Mouse (Mus musculus): ENCODE results near the gene Gpr160. TPM values are rescaled to one million over a fixed set of nuclear protein-coding genes. Genes with fewer than 3 reads are reported as not detected.

Gene Gpr160
- polyA plus RNA-seq, 1 experiment from 2014 or later = 21.5 TPM

GRCm38 (mm10) chr3:30860705-30861104 is 5.0 kb downstream of the Gpr160 start:
- Histone ChIP-seq H3K4me1 (replicated peaks; ENCODE audit: control insufficient read depth, insufficient read depth) (no peaks in the 10 kb centered on the region), H3K27ac (replicated peaks) (no peak overlapping the region), H3K9me3 (ENCODE audit: control insufficient read depth, low read length) (no peaks in the 10 kb centered on the region), H3K4me3 (ENCODE audit: low read depth, low read length) (no peak overlapping the region), H3K36me3 (ENCODE audit: control insufficient read depth, insufficient read depth, low read length) (no peaks in the 10 kb centered on the region), H3K4me2 (replicated peaks; ENCODE audit: low read depth) (no peak overlapping the region), H3K27me3 (ENCODE audit: control insufficient read depth, insufficient read depth, low read length) (no peaks in the 10 kb centered on the region), H3K9ac (ENCODE audit: low read length) (no peak overlapping the region)
- 58% methylated on average over 4 of the region's 4 CpGs for WGBS
- TF ChIP-seq CTCF (IDR thresholded peaks at IDR 0.05; ENCODE audit: low read depth) (no peak), EP300 (optimal IDR thresholded peaks at IDR 0.05) (no peak)
- DNase-seq (ENCODE audit: low spot score) (no peak), ATAC-seq (ENCODE audit: low FRiP score, low TSS enrichment) (no peak)

GRCm38 (mm10) chr3:30863712-30864435 is 8.1 kb downstream of the Gpr160 start:
- Histone ChIP-seq H3K9ac (ENCODE audit: low read length) (no peak overlapping the region), H3K9me3 (ENCODE audit: control insufficient read depth, low read length) (no peaks in the 10 kb centered on the region), H3K36me3 (ENCODE audit: control insufficient read depth, insufficient read depth, low read length) (no peaks in the 10 kb centered on the region), H3K27me3 (ENCODE audit: control insufficient read depth, insufficient read depth, low read length) (no peaks in the 10 kb centered on the region), H3K4me1 (replicated peaks; ENCODE audit: control insufficient read depth, insufficient read depth) (no peaks in the 10 kb centered on the region), H3K4me2 (replicated peaks; ENCODE audit: low read depth) (no peak overlapping the region), H3K27ac (replicated peaks) (no peak overlapping the region), H3K4me3 (ENCODE audit: low read depth, low read length) (no peak overlapping the region)
- 56% methylated on average over 5 of the region's 5 CpGs for WGBS
- no peak for ATAC-seq (ENCODE audit: low FRiP score, low TSS enrichment)
- DNase-seq (ENCODE audit: low spot score) = no peak
- TF ChIP-seq CTCF (IDR thresholded peaks at IDR 0.05; ENCODE audit: low read depth) = no peak
- TF ChIP-seq EP300 (optimal IDR thresholded peaks at IDR 0.05) = no peak

- H3K4me2 ChIP-seq (replicated peaks; ENCODE audit: low read depth) = no peak overlapping the region
- no peak overlapping the region for H3K9ac ChIP-seq (ENCODE audit: low read length)
- no peak overlapping the region for H3K4me3 ChIP-seq (ENCODE audit: low read depth, low read length)
- H3K27me3 ChIP-seq (ENCODE audit: control insufficient read depth, insufficient read depth, low read length) = no peaks in the 10 kb centered on the region
- no peaks in the 10 kb centered on the region for H3K9me3 ChIP-seq (ENCODE audit: control insufficient read depth, low read length)
- DNase-seq (ENCODE audit: low spot score) (no peak), ATAC-seq (ENCODE audit: low FRiP score, low TSS enrichment) (no peak)
- 64% methylated on average over 1 of the region's 1 CpGs for WGBS
- no peak overlapping the region for H3K27ac ChIP-seq (replicated peaks)
- TF ChIP-seq CTCF (IDR thresholded peaks at IDR 0.05; ENCODE audit: low read depth) (no peak), EP300 (optimal IDR thresholded peaks at IDR 0.05) (no peak)
- no peaks in the 10 kb centered on the region for H3K36me3 ChIP-seq (ENCODE audit: control insufficient read depth, insufficient read depth, low read length)
- no peaks in the 10 kb centered on the region for H3K4me1 ChIP-seq (replicated peaks; ENCODE audit: control insufficient read depth, insufficient read depth)
Observed at GRCm38 (mm10) chr3:30864640-30865039, 8.9 kb downstream of the Gpr160 start.

- Histone ChIP-seq H3K4me3 (ENCODE audit: low read depth, low read length) (no peak overlapping the region), H3K36me3 (ENCODE audit: control insufficient read depth, insufficient read depth, low read length) (no peaks in the 10 kb centered on the region), H3K9me3 (ENCODE audit: control insufficient read depth, low read length) (no peaks in the 10 kb centered on the region), H3K27ac (replicated peaks) (no peak overlapping the region), H3K4me1 (replicated peaks; ENCODE audit: control insufficient read depth, insufficient read depth) (no peaks in the 10 kb centered on the region), H3K27me3 (ENCODE audit: control insufficient read depth, insufficient read depth, low read length) (no peaks in the 10 kb centered on the region), H3K4me2 (replicated peaks; ENCODE audit: low read depth) (no peak overlapping the region), H3K9ac (ENCODE audit: low read length) (no peak overlapping the region)
- WGBS = 73% methylated on average over 5 of the region's 5 CpGs
- no peak for DNase-seq (ENCODE audit: low spot score)
- ATAC-seq (ENCODE audit: low FRiP score, low TSS enrichment) = no peak
- TF ChIP-seq CTCF (IDR thresholded peaks at IDR 0.05; ENCODE audit: low read depth) = no peak
- TF ChIP-seq EP300 (optimal IDR thresholded peaks at IDR 0.05) = no peak
Observed at GRCm38 (mm10) chr3:30868176-30868575, 12.4 kb downstream of the Gpr160 start.

GRCm38 (mm10) chr3:30868625-30869024 is 12.9 kb downstream of the Gpr160 start:
- TF ChIP-seq CTCF (IDR thresholded peaks at IDR 0.05; ENCODE audit: low read depth) (no peak), EP300 (optimal IDR thresholded peaks at IDR 0.05) (no peak)
- 59% methylated on average over 5 of the region's 5 CpGs for WGBS

GRCm38 (mm10) chr3:30869995-30870394 is 14.2 kb downstream of the Gpr160 start:
- Histone ChIP-seq H3K27me3 (ENCODE audit: control insufficient read depth, insufficient read depth, low read length) (no peaks in the 10 kb centered on the region), H3K9ac (ENCODE audit: low read length) (no peak overlapping the region), H3K4me1 (replicated peaks; ENCODE audit: control insufficient read depth, insufficient read depth) (no peaks in the 10 kb centered on the region), H3K4me3 (ENCODE audit: low read depth, low read length) (no peak overlapping the region), H3K9me3 (ENCODE audit: control insufficient read depth, low read length) (no peaks in the 10 kb centered on the region), H3K27ac (replicated peaks) (no peak overlapping the region), H3K36me3 (ENCODE audit: control insufficient read depth, insufficient read depth, low read length) (no peaks in the 10 kb centered on the region), H3K4me2 (replicated peaks; ENCODE audit: low read depth) (no peak overlapping the region)
- 80% methylated on average over 1 of the region's 1 CpGs for WGBS
- ATAC-seq (ENCODE audit: low FRiP score, low TSS enrichment) (peak; percentile 71; the same call in 1 of the 2 replicates), DNase-seq (ENCODE audit: low spot score) (no peak)
- TF ChIP-seq CTCF (IDR thresholded peaks at IDR 0.05; ENCODE audit: low read depth) (no peak), EP300 (optimal IDR thresholded peaks at IDR 0.05) (no peak)

More at GRCm38 (mm10) chr3:30868625-30869024, 12.9 kb downstream of the Gpr160 start:
- Histone ChIP-seq H3K4me3 (ENCODE audit: low read depth, low read length) (no peak overlapping the region), H3K9ac (ENCODE audit: low read length) (no peak overlapping the region), H3K4me1 (replicated peaks; ENCODE audit: control insufficient read depth, insufficient read depth) (no peaks in the 10 kb centered on the region), H3K4me2 (replicated peaks; ENCODE audit: low read depth) (no peak overlapping the region), H3K27me3 (ENCODE audit: control insufficient read depth, insufficient read depth, low read length) (no peaks in the 10 kb centered on the region), H3K27ac (replicated peaks) (no peak overlapping the region), H3K36me3 (ENCODE audit: control insufficient read depth, insufficient read depth, low read length) (no peaks in the 10 kb centered on the region), H3K9me3 (ENCODE audit: control insufficient read depth, low read length) (no peaks in the 10 kb centered on the region)
- DNase-seq (ENCODE audit: low spot score) = no peak
- no peak for ATAC-seq (ENCODE audit: low FRiP score, low TSS enrichment)
